Mouse (Mus musculus): ENCODE data around the gene Psmb7.

The Psmb7 gene

DNA sequence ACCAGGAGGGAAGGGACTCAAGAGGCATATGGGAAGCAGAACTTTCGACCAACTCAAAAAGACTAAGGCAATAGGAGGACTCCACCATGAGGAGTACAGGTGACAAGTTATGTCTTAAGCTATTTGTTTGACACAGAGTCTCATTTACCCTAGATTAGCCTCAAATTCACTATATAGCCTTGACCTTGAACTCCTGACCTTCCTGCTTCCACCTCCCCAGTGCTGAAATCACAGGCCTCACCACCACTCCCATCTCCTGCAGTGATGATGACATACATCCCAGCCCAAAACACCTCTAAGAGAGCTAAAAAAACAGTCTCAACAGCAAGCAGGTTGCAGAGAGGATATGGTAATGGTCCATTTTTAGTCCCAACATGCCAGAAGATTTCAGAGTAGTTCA is 2.1 kb downstream of the Psmb7 start:
- DNase-seq (ENCODE audit: low spot score in 2 of 2): no peak

- no peak for DNase-seq (ENCODE audit: low spot score in 2 of 2)
These were observed 6.1 kb downstream of the Psmb7 start for GRCm38 (mm10) chr2:38637716-38638267.

GRCm38 (mm10) chr2:38630574-38630973 is 13.3 kb downstream of the Psmb7 start:
- no peak for DNase-seq (ENCODE audit: low spot score in 2 of 2)

- DNase-seq (ENCODE audit: low spot score in 2 of 2): no peak
These were observed 14.4 kb downstream of the Psmb7 start for GRCm38 (mm10) chr2:38629451-38629850.

GRCm38 (mm10) chr2:38628801-38629200 is 15.1 kb downstream of the Psmb7 start:
- DNase-seq (ENCODE audit: low spot score in 2 of 2): no peak

GRCm38 (mm10) chr2:38623821-38624590 is 19.9 kb downstream of the Psmb7 start:
- DNase-seq (ENCODE audit: low spot score in 2 of 2): no peak

GRCm38 (mm10) chr2:38623411-38623810 is 20.5 kb downstream of the Psmb7 start:
- no peak for DNase-seq (ENCODE audit: low spot score in 2 of 2)

- no peak for DNase-seq (ENCODE audit: low spot score in 2 of 2)
These were observed 22.3 kb downstream of the Psmb7 start for GRCm38 (mm10) chr2:38621610-38622021.

- DNase-seq (ENCODE audit: low spot score in 2 of 2): no peak
These were observed 22.8 kb downstream of the Psmb7 start for GRCm38 (mm10) chr2:38621076-38621475.

- no peak for DNase-seq (ENCODE audit: low spot score in 2 of 2)
These were observed 24.1 kb downstream of the Psmb7 start for GRCm38 (mm10) chr2:38619777-38620176.

DNA sequence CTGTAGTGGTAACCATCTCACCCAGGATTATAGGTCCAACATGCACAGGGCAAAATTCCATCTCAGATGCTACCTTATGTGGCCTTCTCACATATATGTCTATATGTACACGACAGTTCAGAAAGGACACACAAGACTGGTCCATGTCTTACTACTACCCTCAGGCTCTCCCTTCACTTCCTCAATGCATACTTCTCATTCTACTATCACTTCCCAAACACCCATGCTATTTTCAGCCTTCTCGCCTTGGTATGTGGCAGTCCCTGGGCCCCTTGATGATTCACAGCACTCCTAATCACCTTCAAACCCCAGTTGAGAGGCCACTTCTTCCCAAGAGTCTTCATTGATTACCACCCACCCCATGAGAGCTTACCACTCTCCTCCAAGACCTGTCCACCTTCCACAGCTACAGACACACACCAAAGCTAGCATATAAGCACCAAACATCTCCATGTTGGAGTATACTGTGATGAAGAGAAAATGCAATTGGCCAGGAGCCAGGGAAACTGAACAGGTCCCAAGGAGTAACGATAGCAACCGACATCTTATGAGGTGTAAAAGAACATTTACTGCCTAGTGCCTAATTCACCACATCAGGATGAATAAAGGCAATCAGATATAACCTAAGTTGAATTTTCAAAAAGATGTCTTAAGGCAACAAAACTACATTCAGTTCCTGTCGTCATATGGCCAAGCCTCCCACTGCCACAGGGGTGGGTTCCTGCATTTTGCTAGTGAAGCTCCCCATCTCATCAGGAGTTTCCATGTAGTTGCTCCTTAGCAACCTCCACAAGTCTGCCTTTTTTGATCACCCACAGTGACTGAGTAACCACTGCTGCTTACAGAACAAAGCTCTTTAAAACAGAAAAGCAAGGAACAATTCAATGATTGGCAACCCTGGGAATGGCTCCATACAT is 26.7 kb downstream of the Psmb7 start:
- DNase-seq (ENCODE audit: low spot score in 2 of 2): no peak

- peak in 1 of 2 experiments; percentile 30 for DNase-seq (ENCODE audit: low spot score in 2 of 2)
These were observed 27.8 kb downstream of the Psmb7 start for GRCm38 (mm10) chr2:38616072-38616471.

DNA sequence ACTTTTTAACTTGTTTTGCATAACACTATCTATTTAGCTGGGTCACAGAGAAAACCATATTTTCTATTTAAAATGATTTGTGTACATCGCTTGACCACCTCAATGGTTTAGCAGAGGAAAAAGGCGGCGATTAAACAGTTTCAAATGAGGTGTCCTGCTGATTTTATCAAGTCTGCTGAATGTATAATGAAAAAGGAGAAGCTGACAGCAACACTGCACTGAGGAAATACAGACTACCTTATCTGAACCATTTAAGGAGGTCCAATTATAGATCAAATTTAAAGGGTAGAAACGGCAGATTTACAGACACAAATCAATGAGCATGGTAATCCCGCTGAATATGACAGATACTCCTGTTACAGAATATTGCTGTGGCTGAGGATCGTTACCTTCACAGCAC is 29.4 kb downstream of the Psmb7 start:
- no peak for DNase-seq (ENCODE audit: low spot score in 2 of 2)

DNA sequence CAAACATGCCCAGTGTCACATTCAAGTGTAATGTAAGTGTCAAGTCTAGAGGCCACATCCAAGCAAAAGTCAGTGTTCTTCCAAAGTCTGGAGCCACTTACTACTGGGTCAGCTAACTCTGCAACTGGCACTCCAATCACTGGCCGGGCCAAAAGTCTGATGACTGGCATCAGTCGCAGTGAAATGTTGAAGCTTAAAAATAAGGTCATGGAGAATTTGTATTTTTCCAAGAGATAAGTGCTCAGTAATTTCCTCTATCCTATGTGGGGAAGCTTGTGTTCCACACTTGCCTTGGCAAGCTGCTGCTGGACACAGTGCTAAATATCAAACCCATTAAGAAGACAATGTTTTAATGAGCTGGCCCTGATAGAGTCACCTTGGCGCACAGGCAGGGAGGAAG is 30.3 kb downstream of the Psmb7 start:
- DNase-seq (ENCODE audit: low spot score in 2 of 2): no peak

DNA sequence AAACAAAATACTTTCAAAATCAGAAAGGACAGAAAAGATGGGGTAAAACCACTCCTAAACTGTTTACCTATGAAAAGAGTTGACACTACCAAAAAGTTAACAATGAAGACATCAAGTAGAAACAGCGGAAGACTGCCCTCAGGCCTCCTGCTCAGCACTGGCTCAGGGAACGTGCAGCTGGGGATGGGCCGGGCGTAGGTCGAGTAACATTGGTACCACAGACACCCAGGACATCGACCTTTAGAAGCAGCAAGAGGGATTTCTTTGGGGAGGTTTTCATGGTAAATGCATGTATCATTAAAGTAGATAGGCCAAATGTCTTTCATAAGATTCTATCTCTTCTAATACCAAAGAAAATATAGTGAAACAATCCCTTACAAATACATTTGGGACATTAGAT is 31.3 kb downstream of the Psmb7 start:
- no peak for DNase-seq (ENCODE audit: low spot score in 2 of 2)

GRCm38 (mm10) chr2:38610161-38610560 is 33.7 kb downstream of the Psmb7 start:
- no peak for DNase-seq (ENCODE audit: low spot score in 2 of 2)

DNA sequence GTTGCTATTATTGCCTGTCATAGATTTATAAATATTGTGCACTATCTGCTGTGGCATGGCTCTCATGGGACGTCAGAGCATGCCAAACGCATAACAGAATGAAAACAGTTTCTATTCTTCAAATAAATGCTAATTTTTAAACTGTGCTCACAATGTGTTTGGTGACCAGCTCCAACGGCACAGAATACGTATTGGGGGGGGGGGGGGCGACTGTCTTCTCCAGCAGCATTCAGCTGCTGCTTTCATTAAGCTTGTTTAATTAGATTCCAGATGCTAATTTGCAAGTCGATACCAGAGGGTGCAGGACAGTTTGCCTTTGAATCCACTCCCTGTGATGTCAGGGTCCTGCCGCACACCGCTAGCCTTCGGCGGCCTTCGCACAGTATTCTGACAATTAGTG is 34.6 kb downstream of the Psmb7 start:
- DNase-seq (ENCODE audit: low spot score in 2 of 2): no peak

DNA sequence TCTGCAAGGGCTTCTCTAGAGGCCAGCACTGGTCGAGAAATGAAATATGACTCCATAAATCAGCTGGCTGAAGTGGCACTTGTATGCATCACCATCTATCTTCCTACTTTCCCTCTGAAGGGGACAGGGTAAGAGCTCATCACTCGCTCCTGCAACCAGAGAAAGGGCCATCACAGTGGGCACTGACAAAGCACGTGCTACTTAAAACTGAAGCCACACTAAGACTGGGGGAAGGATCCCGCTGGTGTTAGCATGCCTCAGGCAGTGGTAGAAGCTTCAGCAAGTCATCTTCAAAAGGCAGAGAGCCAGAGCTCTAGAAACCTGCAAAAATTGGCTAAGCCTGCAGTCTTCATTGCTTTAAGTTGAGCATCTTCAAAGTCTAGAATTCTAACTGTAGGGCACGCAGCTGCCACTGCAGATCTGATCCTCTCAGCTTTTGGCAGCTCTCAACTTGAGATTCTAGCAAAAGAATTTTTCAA is 35.0 kb downstream of the Psmb7 start:
- no peak for DNase-seq (ENCODE audit: low spot score in 2 of 2)

- DNase-seq (ENCODE audit: low spot score in 2 of 2): no peak
These were observed 36.2 kb downstream of the Psmb7 start for GRCm38 (mm10) chr2:38607716-38608115.

DNA sequence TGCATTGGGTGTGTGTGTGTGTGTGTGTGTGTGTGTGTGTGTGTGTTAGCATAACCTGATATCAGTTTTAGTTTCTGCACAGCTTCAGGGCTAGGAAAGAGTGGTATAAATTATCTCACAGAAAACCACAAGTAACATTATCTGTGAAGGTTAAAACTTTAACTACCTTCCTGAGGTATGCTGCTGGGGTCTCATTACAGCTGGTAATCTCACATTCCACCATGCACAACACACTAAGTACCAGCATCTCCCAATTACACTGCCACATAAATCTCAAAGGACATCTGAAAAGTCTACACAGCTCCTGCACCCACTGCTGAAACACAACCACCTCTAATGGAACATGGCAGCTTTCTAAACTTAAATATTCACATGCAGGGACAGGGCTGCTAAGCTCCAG is 43.0 kb downstream of the Psmb7 start:
- DNase-seq (ENCODE audit: low spot score in 2 of 2): no peak

- no peak for DNase-seq (ENCODE audit: low spot score in 2 of 2)
These were observed 45.5 kb downstream of the Psmb7 start for GRCm38 (mm10) chr2:38598395-38598794.

DNA sequence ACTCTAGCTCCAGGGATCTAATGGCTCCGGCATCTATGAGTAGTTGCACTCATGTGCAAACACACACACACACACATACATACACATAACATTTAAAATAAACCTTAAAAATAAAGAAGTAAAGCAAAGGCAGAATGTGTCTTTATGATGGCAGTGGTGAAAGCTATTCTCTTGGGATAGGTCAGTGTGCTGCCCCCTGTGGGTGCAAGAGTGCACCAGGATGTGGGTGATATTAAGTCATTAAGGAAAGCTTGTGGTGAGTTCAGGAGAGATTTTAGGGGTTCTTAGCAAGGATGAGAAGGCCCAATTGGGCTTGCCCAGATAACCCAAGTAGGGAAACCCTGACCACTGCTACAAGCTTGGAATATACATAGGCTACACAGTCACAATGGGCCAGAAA is 46.0 kb downstream of the Psmb7 start:
- peak in 1 of 2 experiments; percentile 38 for DNase-seq (ENCODE audit: low spot score in 2 of 2)
